Mouse (Mus musculus) kidney, postnatal 14 days (tissue): ENCODE data around the gene Prkar2a.

Experiments used
- DNase-seq: peaks from one replicate; pipeline ENCODE4 v3.0.0; 2022; ENCODE audit warnings: mixed read lengths

Prkar2a gene

GRCm38 (mm10) chr9:108798508-108799075, 109.5 kb downstream of the Prkar2a start:
- DNase-seq, result no peak

- no peak for DNase-seq
Observed at GRCm38 (mm10) chr9:108799564-108799963, 110.5 kb downstream of the Prkar2a start.
